Mouse (Mus musculus) olfactory bulb, adult 2 months (tissue): ENCODE results near the gene Erc2. TPM values are rescaled to one million over a fixed set of nuclear protein-coding genes. Genes with fewer than 3 reads are reported as not detected.

Experiments used
- H3K27ac ChIP-seq: fragments of 200-500 bp; 2 replicates; pipeline ENCODE4 v1.5.1; 2012; ENCODE audit warnings: low read depth, low read length; ENCODE audit not compliant: insufficient read depth
- H3K4me1 ChIP-seq: fragments of 200-500 bp; 2 replicates; pipeline ENCODE4 v1.6.1; 2012; ENCODE audit warnings: low read length; ENCODE audit not compliant: control insufficient read depth, insufficient read depth
- H3K4me3 ChIP-seq: fragments of 200-500 bp; 2 replicates; pipeline ENCODE4 v1.5.1; 2012; ENCODE audit warnings: mild to moderate bottlenecking, low read depth, low read length, moderate library complexity; ENCODE audit not compliant: insufficient read depth
- CTCF ChIP-seq: fragments of 200-500 bp; IDR thresholded peaks from 2 replicates; pipeline ENCODE4 v1.5.1; 2012; ENCODE audit warnings: low read depth, mild to moderate bottlenecking, low read length, moderate library complexity; ENCODE audit not compliant: insufficient read depth
- POLR2A ChIP-seq: fragments of 200-500 bp; IDR thresholded peaks from 2 replicates; pipeline ENCODE4 v1.6.1; 2012; ENCODE audit warnings: mild to moderate bottlenecking, low read depth, low read length, moderate library complexity; ENCODE audit not compliant: insufficient read depth
- WGBS: fragments of 180-500 bp; shearing (Covaris S2); methylation state at CpG from one replicate; pipeline ENCODE4 v1.1.7; 2018; 5-methylcytosine and 5-hydroxymethylcytosine counted together
- polyA plus RNA-seq: library from polyadenylated mRNA; stranded (reverse); fragments of >200 nt; gene quantifications from 2 replicates; pipeline ENCODE4 v1.2.4, GENCODE M21; 2012; ENCODE audit warnings: low replicate concordance; ENCODE audit not compliant: missing spikeins, insufficient read depth, insufficient read length

Gene Erc2
- polyA plus RNA-seq, 1 experiment: not detected

DNA sequence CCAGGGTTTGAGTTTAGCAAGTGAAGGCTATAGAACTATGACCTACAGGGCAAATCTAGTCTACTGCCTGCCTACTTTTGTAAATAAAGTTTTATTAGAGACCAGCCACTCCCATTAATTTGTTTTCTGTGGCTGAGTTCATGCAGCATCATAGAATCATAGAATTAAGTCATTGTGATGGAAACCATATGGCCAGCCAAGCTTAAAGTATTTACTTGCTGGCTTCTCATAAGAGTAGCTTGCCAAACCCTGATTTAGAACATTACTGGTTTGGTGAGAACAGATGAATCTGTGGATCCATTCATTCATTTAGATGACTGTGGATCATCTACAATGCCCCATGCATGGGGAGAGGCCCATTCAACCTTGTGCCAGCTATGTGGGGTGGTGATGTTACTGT lies 733.8 kb downstream of the Erc2 start:
- no peak overlapping the region for H3K27ac ChIP-seq
- H3K4me1 ChIP-seq: no peaks in the 10 kb centered on the region
- no peak for TF ChIP-seq CTCF
- no peak for TF ChIP-seq POLR2A
- H3K4me3 ChIP-seq: no peak overlapping the region

DNA sequence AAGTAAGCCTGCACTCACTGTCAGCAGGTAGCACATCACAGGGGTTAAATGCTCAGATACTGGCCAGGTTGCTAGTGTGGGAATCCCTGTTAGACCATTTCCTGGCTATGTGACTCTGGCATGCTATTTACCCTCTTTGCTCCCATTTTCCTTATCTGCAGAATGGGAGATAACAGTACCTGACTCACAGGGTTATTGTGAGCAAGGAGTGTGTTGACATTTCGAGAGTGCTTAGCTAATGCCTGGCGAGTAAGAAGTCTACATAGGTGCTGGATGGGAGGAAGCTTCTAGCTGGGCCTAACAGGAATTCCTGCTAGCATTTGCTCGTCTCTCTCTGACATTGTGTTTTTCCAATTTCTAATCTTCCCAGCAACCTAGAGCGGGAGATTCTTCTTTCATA lies 737.3 kb downstream of the Erc2 start:
- WGBS: 92% methylated on average over 4 of the region's 4 CpGs
- no peak overlapping the region for H3K27ac ChIP-seq
- no peaks in the 10 kb centered on the region for H3K4me1 ChIP-seq
- no peak overlapping the region for H3K4me3 ChIP-seq
- no peak for TF ChIP-seq CTCF
- no peak for TF ChIP-seq POLR2A

DNA sequence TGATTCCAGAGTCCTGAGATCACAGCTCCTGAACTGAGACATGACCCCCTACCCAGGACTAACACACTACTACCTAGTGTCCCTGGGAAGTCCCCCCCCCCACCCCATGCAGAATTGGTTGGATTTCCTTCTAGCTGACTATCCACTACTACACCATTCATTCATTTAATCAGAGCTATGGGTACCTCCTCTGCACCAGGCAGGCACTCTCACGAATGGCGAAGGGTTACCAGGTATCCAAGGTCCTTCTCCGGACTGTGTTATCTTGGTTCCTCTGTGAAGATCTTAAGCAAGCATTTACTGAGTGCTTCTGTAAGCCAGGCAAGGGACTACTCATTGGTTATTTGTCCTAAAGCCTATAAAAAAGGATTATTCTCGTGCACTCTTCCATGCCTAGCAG lies 737.8 kb downstream of the Erc2 start:
- 98% methylated on average over 4 of the region's 4 CpGs for WGBS
- no peak for TF ChIP-seq POLR2A
- TF ChIP-seq CTCF: no peak

DNA sequence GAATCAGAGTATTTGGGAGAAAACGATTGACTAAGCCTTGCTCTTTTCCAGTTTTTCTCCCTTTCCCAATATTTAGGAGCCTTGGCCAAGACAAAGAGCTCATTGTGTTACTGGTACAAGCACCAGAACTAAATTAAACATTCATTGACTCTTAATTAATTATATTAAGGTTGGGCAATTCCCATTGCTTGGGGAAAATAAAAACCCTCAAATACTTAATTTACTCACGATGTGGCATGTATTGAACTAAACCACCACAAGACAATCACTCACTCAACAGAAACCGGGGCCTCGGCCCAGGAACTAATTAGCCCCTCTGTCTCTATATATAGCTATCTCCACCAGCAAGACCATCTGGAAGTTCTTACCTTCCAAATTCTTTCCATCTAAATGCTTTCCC lies 740.1 kb downstream of the Erc2 start:
- WGBS: 47% methylated on average over 4 of the region's 4 CpGs
- H3K27ac ChIP-seq: no peak overlapping the region
- no peaks in the 10 kb centered on the region for H3K4me1 ChIP-seq
- H3K4me3 ChIP-seq: no peak overlapping the region
- no peak for TF ChIP-seq POLR2A
- TF ChIP-seq CTCF: no peak

More for the DNA sequence above, 737.8 kb downstream of the Erc2 start:
- Histone ChIP-seq H3K27ac (no peak overlapping the region), H3K4me1 (no peaks in the 10 kb centered on the region), H3K4me3 (no peak overlapping the region)

GRCm38 (mm10) chr14:28370713-28371112 lies 748.5 kb downstream of the Erc2 start:
- no peaks in the 10 kb centered on the region for H3K4me1 ChIP-seq
- TF ChIP-seq POLR2A: no peak
- no peak for TF ChIP-seq CTCF
- 80% methylated on average over 8 of the region's 8 CpGs for WGBS
- H3K4me3 ChIP-seq: no peak overlapping the region
- no peak overlapping the region for H3K27ac ChIP-seq

DNA sequence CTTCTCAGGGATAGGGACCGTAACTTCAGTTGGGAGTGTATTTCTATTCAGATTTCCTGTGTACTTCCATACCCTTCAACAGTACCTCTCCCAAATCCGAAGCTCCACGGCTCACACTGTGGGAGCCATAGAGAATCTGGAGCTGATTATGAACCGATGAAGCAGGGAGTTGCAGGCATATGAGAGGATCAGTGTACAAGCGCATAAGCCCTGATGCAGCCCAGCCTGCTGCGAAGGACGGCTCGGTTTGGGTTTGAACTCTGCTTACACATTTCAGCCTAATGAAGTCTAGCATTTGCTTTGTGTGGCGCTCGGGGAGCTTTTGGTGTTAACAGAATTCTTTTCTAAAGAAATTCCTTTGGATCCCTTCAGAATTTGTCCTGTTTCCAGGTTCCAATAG lies 749.4 kb downstream of the Erc2 start:
- no peak overlapping the region for H3K27ac ChIP-seq
- no peaks in the 10 kb centered on the region for H3K4me1 ChIP-seq
- no peak overlapping the region for H3K4me3 ChIP-seq
- no peak for TF ChIP-seq CTCF
- no peak for TF ChIP-seq POLR2A
- 87% methylated on average over 10 of the region's 10 CpGs for WGBS

DNA sequence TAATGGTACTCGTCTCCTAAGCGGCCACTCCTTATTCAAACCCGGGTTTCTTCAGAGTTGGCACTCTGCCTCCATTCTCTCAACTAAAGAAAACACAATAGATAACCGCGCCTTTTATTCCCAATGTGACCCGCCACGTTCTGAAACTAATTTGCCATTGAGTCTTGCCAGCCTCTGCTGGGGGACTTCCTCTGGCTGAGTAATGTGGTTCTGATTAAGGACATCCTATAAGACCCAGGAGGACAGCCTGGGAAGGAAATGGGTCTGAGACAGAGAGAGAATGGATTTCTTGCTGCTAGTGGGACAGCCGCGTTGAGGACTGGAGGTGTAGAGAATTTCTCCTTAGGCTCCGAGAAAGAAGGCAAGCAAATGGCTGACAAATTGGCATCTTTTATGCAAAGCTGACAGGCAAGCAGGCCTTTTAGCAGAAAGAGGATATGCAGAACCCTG lies 753.4 kb downstream of the Erc2 start:
- 49% methylated on average over 10 of the region's 10 CpGs for WGBS
- TF ChIP-seq POLR2A (no peak), CTCF (no peak)
- no peak overlapping the region for H3K27ac ChIP-seq
- H3K4me1 ChIP-seq: no peaks in the 10 kb centered on the region
- H3K4me3 ChIP-seq: no peak overlapping the region

DNA sequence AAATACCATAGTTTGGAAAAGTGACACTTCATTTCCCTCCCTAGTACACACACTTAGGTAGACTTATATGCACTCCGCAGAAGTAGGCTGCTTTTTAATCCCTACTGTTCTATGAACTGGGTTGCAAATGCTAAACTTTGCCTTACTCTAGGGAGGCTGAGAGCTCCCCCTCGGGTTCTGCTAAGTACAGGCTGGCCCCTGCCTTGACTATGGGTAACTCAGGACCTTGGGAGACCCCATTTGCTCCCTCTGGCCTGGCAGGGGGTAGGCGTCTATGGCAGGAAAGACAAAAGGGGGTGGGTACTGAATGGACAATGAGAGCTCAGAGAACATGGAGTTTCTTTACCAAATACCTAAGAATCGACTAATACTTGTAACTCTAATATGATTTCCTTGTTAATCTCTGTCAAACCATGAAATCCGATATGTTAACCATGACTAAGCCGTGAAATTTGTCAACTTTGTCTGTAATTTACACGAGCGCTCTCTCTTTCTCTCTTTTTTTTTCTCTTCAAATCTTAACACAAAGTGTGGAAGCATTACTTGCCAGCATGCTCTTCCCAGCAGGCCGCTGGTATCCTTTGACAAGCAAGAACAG lies 754.1 kb downstream of the Erc2 start:
- Histone ChIP-seq H3K4me3 (no peak overlapping the region), H3K27ac (no peak overlapping the region), H3K4me1 (no peaks in the 10 kb centered on the region)
- TF ChIP-seq CTCF (no peak), POLR2A (no peak)
- WGBS: 73% methylated on average over 9 of the region's 9 CpGs

- WGBS: 76% methylated on average over 3 of the region's 3 CpGs
- H3K4me3 ChIP-seq: no peak overlapping the region
Measured at GRCm38 (mm10) chr14:28377519-28377918, 755.3 kb downstream of the Erc2 start.

GRCm38 (mm10) chr14:28380129-28380528 lies 757.9 kb downstream of the Erc2 start:
- no peak overlapping the region for H3K27ac ChIP-seq
- peaks cover 8% of the 10 kb centered on the region; the same call in 1 of the 2 replicates for H3K4me1 ChIP-seq
- TF ChIP-seq POLR2A: no peak
- no peak for TF ChIP-seq CTCF
- H3K4me3 ChIP-seq: no peak overlapping the region
- 92% methylated on average over 3 of the region's 3 CpGs for WGBS

More at GRCm38 (mm10) chr14:28377519-28377918, 755.3 kb downstream of the Erc2 start:
- Histone ChIP-seq H3K4me1 (peaks cover 7% of the 10 kb centered on the region; the same call in 1 of the 2 replicates), H3K27ac (no peak overlapping the region)
- TF ChIP-seq POLR2A (no peak), CTCF (no peak)
